Mouse (Mus musculus) heart, adult 2 months (tissue): ENCODE data around the gene Loxl4. TPM values are rescaled to one million over a fixed set of nuclear protein-coding genes. Genes with fewer than 3 reads are reported as not detected.

Source experiments
- DNase-seq, 2 experiments: peaks; one replicate each; pipeline ENCODE4 v3.0.0; 2021
- H3K27ac ChIP-seq: fragments of 200-600 bp; 2 replicates; pipeline ENCODE4 v1.8.1; 2022
- H3K27me3 ChIP-seq: fragments of 200-500 bp; 2 replicates; pipeline ENCODE4 v1.6.1; 2012; ENCODE audit warnings: mild to moderate bottlenecking, low read length, inconsistent platforms, mixed read lengths; ENCODE audit not compliant: control insufficient read depth, insufficient read depth
- H3K36me3 ChIP-seq: fragments of 200-500 bp; 2 replicates; pipeline ENCODE4 v1.6.1; 2012; ENCODE audit warnings: low read length, inconsistent platforms; ENCODE audit not compliant: control insufficient read depth, insufficient read depth
- H3K4me1 ChIP-seq: fragments of 200-500 bp; 2 replicates; pipeline ENCODE4 v1.6.1; 2011; ENCODE audit warnings: low read length; ENCODE audit not compliant: control insufficient read depth, insufficient read depth
- H3K4me3 ChIP-seq: fragments of 200-600 bp; 2 replicates; pipeline ENCODE4 v1.8.1; 2022
- H3K79me2 ChIP-seq: fragments of 200-500 bp; replicated peaks from 2 replicates; pipeline ENCODE4 v1.6.1; 2012; ENCODE audit warnings: mild to moderate bottlenecking, inconsistent platforms, low read length, moderate library complexity, mixed read lengths; ENCODE audit not compliant: control insufficient read depth, insufficient read depth
- H3K9ac ChIP-seq: fragments of 200-500 bp; 2 replicates; pipeline ENCODE4 v1.6.1; 2012; ENCODE audit warnings: low read depth, mild to moderate bottlenecking, control low read depth, inconsistent platforms, low read length, mixed read lengths
- CTCF ChIP-seq: fragments of 200-600 bp; IDR thresholded peaks from 2 replicates; pipeline ENCODE4 v1.8.1; 2022; ENCODE audit warnings: antibody characterized with exemption, mild to moderate bottlenecking, moderate library complexity
- EP300 ChIP-seq: fragments of 200-500 bp; IDR thresholded peaks from 2 replicates; pipeline ENCODE4 v1.6.1; 2011; ENCODE audit warnings: low read depth, low read length, control low read depth; ENCODE audit not compliant: insufficient read depth
- POLR2A ChIP-seq: fragments of 200-500 bp; IDR thresholded peaks from 2 replicates; pipeline ENCODE4 v1.6.1; 2011; ENCODE audit warnings: mild to moderate bottlenecking, low read depth, low read length, control low read depth; ENCODE audit not compliant: insufficient read depth
- WGBS: fragments of 180-500 bp; shearing (Covaris S2); methylation state at CpG from one replicate; pipeline ENCODE4 v1.1.7; 2018; 5-methylcytosine and 5-hydroxymethylcytosine counted together
- intact Hi-C: fragments of 180-260 bp; cut with DNase I; formaldehyde crosslinking; loops from one replicate; pipeline ENCODE4 v1.15.1; 2025
- polyA plus RNA-seq: library from polyadenylated mRNA; depleted of rRNA; stranded (reverse); fragments of >200 nt; gene quantifications from 2 replicates; pipeline ENCODE4 v1.2.3, GENCODE M21; 2012
- total RNA-seq, 2 experiments: library from RNA; stranded (reverse); gene quantifications; 2 replicates each; pipeline ENCODE4 v1.2.3; 2021

Gene Loxl4
- total and polyA plus RNA-seq, 3 experiments = 0.76 to 0.91 (median 0.77) TPM

GRCm38 (mm10) chr19:42575317-42575716, 37.3 kb downstream of the Loxl4 start:
- WGBS = 84% methylated on average over 2 of the region's 2 CpGs
- Histone ChIP-seq H3K36me3 (no peaks in the 10 kb centered on the region; the same call in 1 of the 2 replicates), H3K9ac (no peak overlapping the region), H3K4me1 (no peaks in the 10 kb centered on the region), H3K27ac (no peak overlapping the region), H3K27me3 (no peaks in the 10 kb centered on the region), H3K4me3 (no peak overlapping the region), H3K79me2 (no peaks in the 10 kb centered on the region; the same call in 1 of the 2 replicates)
- no peak for DNase-seq
- intact Hi-C loops = no loop called here
- no peak for TF ChIP-seq POLR2A

GRCm38 (mm10) chr19:42571291-42571690, 41.3 kb downstream of the Loxl4 start:
- Histone ChIP-seq H3K36me3 (peaks cover 7% of the 10 kb centered on the region), H3K27ac (no peak overlapping the region), H3K9ac (no peak overlapping the region), H3K4me1 (peaks cover 2% of the 10 kb centered on the region), H3K79me2 (peaks cover 3% of the 10 kb centered on the region), H3K27me3 (no peaks in the 10 kb centered on the region), H3K4me3 (no peak overlapping the region)
- TF ChIP-seq POLR2A (no peak), EP300 (no peak)
- intact Hi-C loops = no loop called here
- no peak for DNase-seq
- WGBS = 78% methylated on average over 4 of the region's 4 CpGs

- no peak for DNase-seq
- peaks cover 2% of the 10 kb centered on the region for H3K4me1 ChIP-seq
- peaks cover 13% of the 10 kb centered on the region for H3K36me3 ChIP-seq
- no peak overlapping the region for H3K4me3 ChIP-seq
- TF ChIP-seq POLR2A (no peak), CTCF (no peak), EP300 (no peak)
- no peak overlapping the region for H3K9ac ChIP-seq
- intact Hi-C loops = loop anchor here (5.0 kb wide), 1 partner anchor 42 kb away; no protein-coding TSS in a partner anchor
- H3K79me2 ChIP-seq = peaks cover 3% of the 10 kb centered on the region
- no peaks in the 10 kb centered on the region for H3K27me3 ChIP-seq
- no peak overlapping the region for H3K27ac ChIP-seq
- 75% methylated on average over 2 of the region's 2 CpGs for WGBS
Observed at GRCm38 (mm10) chr19:42569076-42569475, 43.5 kb downstream of the Loxl4 start.

- H3K4me1 ChIP-seq = peaks cover 6% of the 10 kb centered on the region
- H3K36me3 ChIP-seq = peaks cover 26% of the 10 kb centered on the region
- H3K4me3 ChIP-seq = no peak overlapping the region
- no peak overlapping the region for H3K9ac ChIP-seq
- no peak for TF ChIP-seq EP300
- TF ChIP-seq CTCF = no peak
- no peak for TF ChIP-seq POLR2A
- peaks cover 3% of the 10 kb centered on the region for H3K79me2 ChIP-seq
- H3K27me3 ChIP-seq = no peaks in the 10 kb centered on the region
- DNase-seq = no peak
- intact Hi-C loops = loop anchor here (5.0 kb wide), 1 partner anchor 40 kb away; no protein-coding TSS in a partner anchor
- no peak overlapping the region for H3K27ac ChIP-seq
Observed at GRCm38 (mm10) chr19:42567020-42567419, 45.6 kb downstream of the Loxl4 start.

- H3K27ac ChIP-seq = no peak overlapping the region
- no peak overlapping the region for H3K9ac ChIP-seq
- peaks cover 29% of the 10 kb centered on the region for H3K36me3 ChIP-seq
- DNase-seq = peak in 1 of 2 experiments; percentile 31
- peaks cover 6% of the 10 kb centered on the region for H3K4me1 ChIP-seq
- intact Hi-C loops = loop anchor here (5.0 kb wide), 1 partner anchor 39 kb away; no protein-coding TSS in a partner anchor
- 82% methylated on average over 4 of the region's 4 CpGs for WGBS
- TF ChIP-seq POLR2A (no peak), CTCF (no peak), EP300 (no peak)
- H3K27me3 ChIP-seq = no peaks in the 10 kb centered on the region
- peaks cover 3% of the 10 kb centered on the region for H3K79me2 ChIP-seq
- H3K4me3 ChIP-seq = no peak overlapping the region
Observed at GRCm38 (mm10) chr19:42566283-42567019, 46.2 kb downstream of the Loxl4 start.

GRCm38 (mm10) chr19:42563726-42564270, 48.8 kb downstream of the Loxl4 start:
- no peak for DNase-seq
- WGBS = 75% methylated on average over 3 of the region's 3 CpGs
- Histone ChIP-seq H3K27me3 (no peaks in the 10 kb centered on the region), H3K4me3 (no peak overlapping the region), H3K36me3 (peaks cover 30% of the 10 kb centered on the region), H3K79me2 (peaks cover 2% of the 10 kb centered on the region; the same call in 1 of the 2 replicates), H3K4me1 (peaks cover 6% of the 10 kb centered on the region), H3K9ac (no peak overlapping the region), H3K27ac (no peak overlapping the region)
- no peak for TF ChIP-seq POLR2A
- intact Hi-C loops = no loop called here
